Mouse (Mus musculus): ENCODE data around the gene Srgap3. TPM values are rescaled to one million over a fixed set of nuclear protein-coding genes. Genes with fewer than 3 reads are reported as not detected.

Gene Srgap3
- polyA plus RNA-seq, 1 experiment from 2014 or later, result 8.0 TPM

GRCm38 (mm10) chr6:112899711-112900110 lies 47.4 kb downstream of the Srgap3 start:
- Histone ChIP-seq H3K4me1 (peaks cover 68% of the 10 kb centered on the region), H3K27ac (replicated peaks) (peak overlapping the region; percentile 71), H3K27me3 (replicated peaks; ENCODE audit: low read depth, poor library complexity, severe bottlenecking) (no peaks in the 10 kb centered on the region), H3K4me3 (peak overlapping the region; percentile 9; the same call in 1 of the 2 replicates), H3K9me3 (no peaks in the 10 kb centered on the region), H3K36me3 (replicated peaks) (0 out of 2 replicates have a peak, but pooled peaks cover 4% of the 10 kb centered on the region)
- WGBS, result 40% methylated on average over 1 of the region's 1 CpGs
- DNase-seq (ENCODE audit: low spot score), result no peak

- Histone ChIP-seq H3K36me3 (replicated peaks) (0 out of 2 replicates have a peak, but pooled peaks cover 4% of the 10 kb centered on the region), H3K27ac (replicated peaks) (peak overlapping the region; percentile 71), H3K9me3 (no peaks in the 10 kb centered on the region), H3K4me3 (peak overlapping the region; percentile 9; the same call in 1 of the 2 replicates), H3K27me3 (replicated peaks; ENCODE audit: low read depth, poor library complexity, severe bottlenecking) (no peaks in the 10 kb centered on the region), H3K4me1 (peaks cover 68% of the 10 kb centered on the region)
- DNase-seq (ENCODE audit: low spot score), result no peak
- 88% methylated on average over 5 of the region's 5 CpGs for WGBS
Measured at GRCm38 (mm10) chr6:112899276-112899675, 47.8 kb downstream of the Srgap3 start.

GRCm38 (mm10) chr6:112898435-112898834 lies 48.6 kb downstream of the Srgap3 start:
- Histone ChIP-seq H3K36me3 (replicated peaks) (0 out of 2 replicates have a peak, but pooled peaks cover 4% of the 10 kb centered on the region), H3K4me1 (peaks cover 60% of the 10 kb centered on the region), H3K9me3 (no peaks in the 10 kb centered on the region), H3K27me3 (replicated peaks; ENCODE audit: low read depth, poor library complexity, severe bottlenecking) (no peaks in the 10 kb centered on the region), H3K27ac (replicated peaks) (no peak overlapping the region), H3K4me3 (no peak overlapping the region)
- WGBS, result 83% methylated on average over 4 of the region's 4 CpGs
- DNase-seq (ENCODE audit: low spot score), result no peak

GRCm38 (mm10) chr6:112896372-112896771 lies 50.7 kb downstream of the Srgap3 start:
- no peaks in the 10 kb centered on the region for H3K27me3 ChIP-seq (replicated peaks; ENCODE audit: low read depth, poor library complexity, severe bottlenecking)
- no peak overlapping the region for H3K27ac ChIP-seq (replicated peaks)
- no peaks in the 10 kb centered on the region for H3K9me3 ChIP-seq
- H3K4me3 ChIP-seq, result no peak overlapping the region
- DNase-seq (ENCODE audit: low spot score), result no peak
- H3K36me3 ChIP-seq (replicated peaks), result 0 out of 2 replicates have a peak, but pooled peaks cover 4% of the 10 kb centered on the region
- peaks cover 40% of the 10 kb centered on the region for H3K4me1 ChIP-seq
- 55% methylated on average over 11 of the region's 11 CpGs for WGBS

- no peaks in the 10 kb centered on the region for H3K9me3 ChIP-seq
Measured at GRCm38 (mm10) chr6:112890331-112890751, 56.7 kb downstream of the Srgap3 start.

GRCm38 (mm10) chr6:112883588-112884135 lies 63.4 kb downstream of the Srgap3 start:
- no peak overlapping the region for H3K4me3 ChIP-seq

More at GRCm38 (mm10) chr6:112890331-112890751, 56.7 kb downstream of the Srgap3 start:
- peaks cover 4% of the 10 kb centered on the region; the same call in 1 of the 2 replicates for H3K36me3 ChIP-seq (replicated peaks)
- 86% methylated on average over 2 of the region's 2 CpGs for WGBS
- H3K4me3 ChIP-seq, result no peak overlapping the region
- H3K27ac ChIP-seq (replicated peaks), result no peak overlapping the region
- peaks cover 9% of the 10 kb centered on the region for H3K4me1 ChIP-seq
- no peak for DNase-seq (ENCODE audit: low spot score)
- H3K27me3 ChIP-seq (replicated peaks; ENCODE audit: low read depth, poor library complexity, severe bottlenecking), result no peaks in the 10 kb centered on the region

GRCm38 (mm10) chr6:112880048-112880534 lies 67.0 kb downstream of the Srgap3 start:
- Histone ChIP-seq H3K9me3 (no peaks in the 10 kb centered on the region), H3K27ac (replicated peaks) (peak overlapping the region; percentile 84), H3K36me3 (replicated peaks) (no peaks in the 10 kb centered on the region), H3K4me1 (peaks cover 42% of the 10 kb centered on the region), H3K27me3 (replicated peaks; ENCODE audit: low read depth, poor library complexity, severe bottlenecking) (no peaks in the 10 kb centered on the region), H3K4me3 (peak overlapping the region; percentile 18; the same call in 1 of the 2 replicates)
- 8% methylated on average over 5 of the region's 5 CpGs for WGBS
- peak; percentile 73 for DNase-seq (ENCODE audit: low spot score)

More at GRCm38 (mm10) chr6:112883588-112884135, 63.4 kb downstream of the Srgap3 start:
- Histone ChIP-seq H3K9me3 (no peaks in the 10 kb centered on the region), H3K36me3 (replicated peaks) (no peaks in the 10 kb centered on the region), H3K4me1 (peaks cover 49% of the 10 kb centered on the region), H3K27me3 (replicated peaks; ENCODE audit: low read depth, poor library complexity, severe bottlenecking) (no peaks in the 10 kb centered on the region), H3K27ac (replicated peaks) (no peak overlapping the region)
- WGBS, result 73% methylated on average over 5 of the region's 5 CpGs
- DNase-seq (ENCODE audit: low spot score), result no peak

- Histone ChIP-seq H3K4me1 (peaks cover 32% of the 10 kb centered on the region), H3K27ac (replicated peaks) (peak overlapping the region; percentile 84; the same call in 1 of the 2 replicates), H3K9me3 (no peaks in the 10 kb centered on the region), H3K4me3 (no peak overlapping the region), H3K27me3 (replicated peaks; ENCODE audit: low read depth, poor library complexity, severe bottlenecking) (no peaks in the 10 kb centered on the region), H3K36me3 (replicated peaks) (no peaks in the 10 kb centered on the region)
- DNase-seq (ENCODE audit: low spot score), result no peak
- 92% methylated on average over 5 of the region's 5 CpGs for WGBS
Measured at GRCm38 (mm10) chr6:112879154-112879553, 67.9 kb downstream of the Srgap3 start.

GRCm38 (mm10) chr6:112873089-112873835 lies 73.8 kb downstream of the Srgap3 start:
- H3K9me3 ChIP-seq, result no peaks in the 10 kb centered on the region
- no peak for DNase-seq (ENCODE audit: low spot score)
- WGBS, result 83% methylated on average over 9 of the region's 9 CpGs
- H3K4me1 ChIP-seq, result peaks cover 12% of the 10 kb centered on the region; the same call in 1 of the 2 replicates
- H3K27me3 ChIP-seq (replicated peaks; ENCODE audit: low read depth, poor library complexity, severe bottlenecking), result no peaks in the 10 kb centered on the region
- no peak overlapping the region for H3K27ac ChIP-seq (replicated peaks)
- no peak overlapping the region for H3K4me3 ChIP-seq
- H3K36me3 ChIP-seq (replicated peaks), result peaks cover 7% of the 10 kb centered on the region

- Histone ChIP-seq H3K4me3 (no peak overlapping the region), H3K27ac (replicated peaks) (no peak overlapping the region), H3K36me3 (replicated peaks) (peaks cover 7% of the 10 kb centered on the region), H3K4me1 (peaks cover 12% of the 10 kb centered on the region; the same call in 1 of the 2 replicates), H3K27me3 (replicated peaks; ENCODE audit: low read depth, poor library complexity, severe bottlenecking) (no peaks in the 10 kb centered on the region), H3K9me3 (no peaks in the 10 kb centered on the region)
- 83% methylated on average over 7 of the region's 7 CpGs for whole genome bisulfite sequencing
- no peak for DNase-seq (ENCODE audit: low spot score)
Measured at GRCm38 (mm10) chr6:112871241-112871780, 75.8 kb downstream of the Srgap3 start.

GRCm38 (mm10) chr6:112868197-112868957 lies 78.7 kb downstream of the Srgap3 start:
- Histone ChIP-seq H3K4me3 (no peak overlapping the region), H3K4me1 (peaks cover 20% of the 10 kb centered on the region)

GRCm38 (mm10) chr6:112866096-112866495 lies 81.0 kb downstream of the Srgap3 start:
- Histone ChIP-seq H3K9me3 (no peaks in the 10 kb centered on the region), H3K36me3 (replicated peaks) (peaks cover 5% of the 10 kb centered on the region), H3K4me3 (no peak overlapping the region), H3K27ac (replicated peaks) (no peak overlapping the region), H3K4me1 (peaks cover 10% of the 10 kb centered on the region), H3K27me3 (replicated peaks; ENCODE audit: low read depth, poor library complexity, severe bottlenecking) (no peaks in the 10 kb centered on the region)
- no peak for DNase-seq (ENCODE audit: low spot score)
- WGBS, result 86% methylated on average over 4 of the region's 4 CpGs

More at GRCm38 (mm10) chr6:112868197-112868957, 78.7 kb downstream of the Srgap3 start:
- 87% methylated on average over 9 of the region's 9 CpGs for WGBS
- DNase-seq (ENCODE audit: low spot score), result no peak
- Histone ChIP-seq H3K36me3 (replicated peaks) (peaks cover 7% of the 10 kb centered on the region), H3K9me3 (no peaks in the 10 kb centered on the region), H3K27me3 (replicated peaks; ENCODE audit: low read depth, poor library complexity, severe bottlenecking) (no peaks in the 10 kb centered on the region), H3K27ac (replicated peaks) (no peak overlapping the region)

Measured in embryonic facial prominence, embryonic 10.5 days (tissue).